Mouse (Mus musculus) stomach, postnatal 0 days (tissue): ENCODE measurements at regions not wholly inside any gene's neighbourhood (a gene's known extent, or its start where the extent isn't known, plus 50 kb on each side); places are given as distances from the start of the nearest gene placed in this dataset.

Experiments used
- CTCF ChIP-seq: IDR thresholded peaks from 2 replicates; pipeline ENCODE4 v1.5.1; 2016; ENCODE audit warnings: antibody characterized with exemption, low read depth, mild to moderate bottlenecking, moderate library complexity
- EP300 ChIP-seq: optimal IDR thresholded peaks from 2 replicates; pipeline ENCODE3; 2016; ENCODE audit warnings: antibody characterized with exemption

- TF ChIP-seq CTCF, result no peak
- no peak for TF ChIP-seq EP300
Observed at GRCm38 (mm10) chr13:107810802-107811192, 233.4 kb upstream of the Smim15 start.
